Mouse (Mus musculus): Measurements from ENCODE around the gene Ccdc14.

DNA sequence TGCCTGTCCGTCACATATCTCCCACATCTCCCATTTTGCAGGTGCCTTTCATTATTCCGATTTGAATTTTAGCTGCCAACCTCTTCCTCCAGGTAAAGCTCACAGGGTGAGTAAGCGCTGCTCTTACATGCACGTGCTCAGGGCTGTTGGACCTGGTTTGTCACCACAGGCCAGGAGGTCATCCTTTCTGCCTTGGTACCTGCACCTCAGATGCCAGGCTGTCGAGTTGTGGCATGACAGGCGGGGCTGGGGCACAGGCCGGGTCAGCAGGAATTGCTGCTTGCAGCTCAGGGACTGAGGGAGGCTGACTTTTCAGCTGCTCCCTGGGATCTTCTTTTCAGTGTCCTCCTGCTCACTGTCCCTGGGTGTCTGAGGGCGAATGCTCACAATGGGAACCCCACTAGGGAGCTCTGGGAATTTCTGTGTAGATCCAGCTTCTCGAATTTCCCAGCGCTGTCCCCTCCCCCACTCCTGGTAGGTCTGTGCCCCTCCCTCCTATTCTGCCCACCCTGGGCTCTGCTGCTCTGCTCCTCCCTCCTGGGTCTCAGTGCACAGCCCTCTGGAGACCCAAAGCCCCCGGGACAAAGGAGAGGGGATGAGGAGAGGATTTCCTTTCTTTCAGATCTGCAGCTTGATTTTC lies 57.8 kb downstream of the Ccdc14 start:
- TF ChIP-seq CTCF (IDR thresholded peaks at IDR 0.05; ENCODE audit: low read depth) (no peak), EP300 (IDR thresholded peaks at IDR 0.05; ENCODE audit: low read depth) (no peak)
